Mouse (Mus musculus) heart, adult 2 months (tissue): ENCODE measurements around the gene Mmrn2.

Experiments
- CTCF ChIP-seq: fragments of 200-600 bp; IDR thresholded peaks from 2 replicates; pipeline ENCODE4 v1.8.1; 2022; ENCODE audit warnings: antibody characterized with exemption, mild to moderate bottlenecking, moderate library complexity
- EP300 ChIP-seq: fragments of 200-500 bp; IDR thresholded peaks from 2 replicates; pipeline ENCODE4 v1.6.1; 2011; ENCODE audit warnings: low read depth, low read length, control low read depth; ENCODE audit not compliant: insufficient read depth

DNA sequence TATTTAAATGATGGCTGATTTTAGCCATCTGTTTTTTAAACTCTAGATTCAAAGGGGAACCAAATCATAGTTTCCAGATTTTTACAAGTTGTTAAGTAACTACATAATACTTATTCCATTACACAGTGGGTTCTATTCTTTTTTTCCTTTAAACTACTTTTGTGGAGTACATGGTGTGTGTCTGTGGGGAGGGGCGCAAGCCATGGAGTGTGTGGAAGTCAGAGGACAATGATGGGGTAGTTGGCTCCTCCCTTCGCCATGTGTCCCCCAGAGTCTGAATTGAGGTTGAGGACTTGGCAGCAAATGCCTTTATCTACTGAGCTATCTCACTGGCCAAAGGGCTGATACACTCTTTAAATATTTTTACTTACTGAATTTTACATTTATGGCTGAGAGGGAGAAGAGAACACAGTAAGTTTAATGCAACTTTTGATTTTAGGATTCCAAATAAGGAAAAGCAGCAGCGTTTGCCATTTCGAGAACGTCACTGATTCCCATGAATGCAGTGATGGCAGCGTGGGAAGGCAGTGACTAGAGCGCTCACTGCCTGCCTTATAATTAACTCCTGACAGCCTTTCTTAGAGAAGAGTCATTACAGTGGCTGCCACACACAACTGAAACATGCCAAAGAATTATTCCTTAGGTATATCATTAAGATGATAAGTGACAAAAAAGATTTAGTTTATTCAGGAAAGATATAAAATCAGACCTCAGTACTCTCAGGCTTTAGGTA, 37.1 kb downstream of the Mmrn2 start:
- TF ChIP-seq EP300 (no peak), CTCF (no peak)
